Mouse (Mus musculus): ENCODE results near the gene 1600015I10Rik.

1600015I10Rik gene

GRCm38 (mm10) chr6:48974663-48975062, 45.0 kb downstream of the 1600015I10Rik start, which contains the start of gene Doxl2:
Doxl2 (plus strand) TSS chr6:48974963.
- DNase-seq, result no peak

GRCm38 (mm10) chr6:48979616-48980015, 49.9 kb downstream of the 1600015I10Rik start:
- DNase-seq, result no peak

GRCm38 (mm10) chr6:48982305-48982704, 52.6 kb downstream of the 1600015I10Rik start:
- DNase-seq, result peak; percentile 37

Data from layer of hippocampus, adult 9-11 months (tissue).